Mouse (Mus musculus) left cerebral cortex, adult 8-10 months (tissue): ENCODE data around the gene Gm20816. TPM values are rescaled to one million over a fixed set of nuclear protein-coding genes. Genes with fewer than 3 reads are reported as not detected.
"Not testable (repeated sequence)": the region's sequence is repeated elsewhere in the genome, so short reads cannot be mapped to it uniquely, and the experiment has no call there.

ENCODE experiments used
- DNase-seq, 2 experiments: peaks; one replicate each; pipeline ENCODE4 v3.0.0; 2022; ENCODE audit warnings: low spot score in 2 of 2
- total RNA-seq, 4 experiments: library from RNA; stranded (reverse); gene quantifications; 2 replicates each; pipeline ENCODE4 v1.2.4; 2022

Gm20816 gene
- not detected for total RNA-seq

DNA sequence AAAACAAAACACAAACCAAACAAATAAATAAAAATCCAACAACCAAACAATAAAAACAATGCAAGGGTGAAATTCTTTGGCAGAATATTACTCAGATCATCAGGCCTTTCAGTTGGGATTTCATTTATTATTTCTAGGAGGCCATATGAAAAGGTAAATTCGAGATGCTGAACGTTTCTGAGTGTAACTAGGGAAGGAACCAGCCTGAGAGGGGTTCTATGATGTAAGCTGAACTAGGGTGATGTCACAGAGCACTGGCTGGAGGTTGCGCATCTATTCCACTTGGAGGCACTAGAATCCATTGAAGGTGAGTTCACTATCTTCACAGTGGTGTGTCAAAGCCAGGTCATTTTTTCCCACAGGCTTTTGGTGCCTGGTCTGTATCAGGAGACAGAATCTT, at the start of gene Gm20816:
Gene Gm20816, plus strand, starts transcription at position 301 of the 400 bp plus-strand sequence.
- not testable (repeated sequence) for DNase-seq

Other genes with a start within 250 kb of the Gm20816 start
- not detected for gene Gm20937, start 243.1 kb upstream of the Gm20816 start, total RNA-seq